Mouse (Mus musculus) neural tube, embryonic 15.5 days (tissue): Measurements from ENCODE around the gene Ptprg. TPM values are rescaled to one million over a fixed set of nuclear protein-coding genes. Genes with fewer than 3 reads are reported as not detected.
"Not testable (repeated sequence)": the region's sequence is repeated elsewhere in the genome, so short reads cannot be mapped to it uniquely, and the experiment has no call there.

Experiments used
- ATAC-seq: fragments of 200-750 bp; cut with Nextera tagmentation; 2 replicates; pipeline ENCODE4 v1.8.0; 2017; ENCODE audit warnings: mild to moderate bottlenecking, moderate TSS enrichment, moderate library complexity; ENCODE audit not compliant: low FRiP score
- H3K27ac ChIP-seq: fragments of 300-500 bp; sonication (generic); replicated peaks from 2 replicates; pipeline ENCODE4 v1.5.1; 2015; ENCODE audit warnings: mild to moderate bottlenecking, inconsistent platforms
- H3K27me3 ChIP-seq: fragments of 300-500 bp; sonication (generic); replicated peaks from 2 replicates; pipeline ENCODE4 v1.6.1; 2015; ENCODE audit warnings: inconsistent platforms
- H3K36me3 ChIP-seq: fragments of 300-500 bp; sonication (generic); 2 replicates; pipeline ENCODE4 v1.6.1; 2015; ENCODE audit warnings: inconsistent platforms
- H3K4me1 ChIP-seq: fragments of 300-500 bp; sonication (generic); 2 replicates; pipeline ENCODE4 v1.6.1; 2015; ENCODE audit warnings: inconsistent platforms
- H3K4me2 ChIP-seq: fragments of 300-500 bp; sonication (generic); 2 replicates; pipeline ENCODE4 v1.6.1; 2015; ENCODE audit warnings: inconsistent platforms, mild to moderate bottlenecking, moderate library complexity
- H3K4me3 ChIP-seq: fragments of 300-500 bp; sonication (generic); replicated peaks from 2 replicates; pipeline ENCODE4 v1.5.1; 2015; ENCODE audit warnings: mild to moderate bottlenecking, inconsistent platforms
- H3K9ac ChIP-seq: fragments of 300-500 bp; sonication (generic); replicated peaks from 2 replicates; pipeline ENCODE4 v1.6.1; 2015; ENCODE audit warnings: mild to moderate bottlenecking, inconsistent platforms
- H3K9me3 ChIP-seq: fragments of 300-500 bp; sonication (generic); replicated peaks from 2 replicates; pipeline ENCODE4 v1.6.1; 2016; ENCODE audit warnings: inconsistent platforms
- WGBS: fragments of 180-500 bp; shearing (Covaris S2); methylation state at CpG from one replicate; pipeline ENCODE4 v1.1.7; 2015; ENCODE audit warnings: mixed read lengths; 5-methylcytosine and 5-hydroxymethylcytosine counted together
- polyA plus RNA-seq: library from polyadenylated mRNA; unstranded; fragments of >200 nt; fragmentation: Nextera tagmentation; extraction: Ambion mirVana; gene quantifications from 2 replicates; pipeline ENCODE4 v1.2.1, GENCODE M21; 2015

The Ptprg gene
- polyA plus RNA-seq, 1 experiment from 2014 or later: 40.4 TPM

- WGBS: 65% methylated on average over 4 of the region's 4 CpGs
- not testable (repeated sequence) for ATAC-seq, H3K4me1 ChIP-seq, H3K27me3 ChIP-seq, H3K4me2 ChIP-seq, H3K9me3 ChIP-seq, H3K9ac ChIP-seq, H3K27ac ChIP-seq, H3K4me3 ChIP-seq, H3K36me3 ChIP-seq
Measured at GRCm38 (mm10) chr14:11814811-11815210, 261.5 kb downstream of the Ptprg start.

DNA sequence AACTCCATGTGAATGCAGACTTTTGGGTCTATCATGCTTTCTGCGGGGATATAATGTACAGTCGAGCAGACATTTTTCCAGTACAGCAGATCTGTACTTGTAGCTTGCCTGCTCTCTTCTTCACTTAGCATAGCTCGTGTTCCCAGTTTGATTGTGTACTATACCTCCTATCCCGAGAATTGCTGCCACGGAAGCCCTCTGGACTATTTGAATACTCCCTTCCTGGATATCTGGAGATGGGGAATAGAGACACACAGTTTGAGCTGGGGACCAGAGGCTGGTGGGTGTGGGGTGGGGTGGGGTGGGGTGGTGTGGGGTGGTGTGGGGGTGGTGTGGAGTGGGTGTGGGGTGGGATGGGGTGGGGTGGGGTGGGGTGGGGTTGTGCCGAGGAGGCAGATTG lies 263.9 kb downstream of the Ptprg start:
- Histone ChIP-seq H3K27me3 (no peaks in the 10 kb centered on the region), H3K27ac (no peak overlapping the region), H3K9me3 (no peaks in the 10 kb centered on the region), H3K4me3 (no peak overlapping the region), H3K4me2 (no peak overlapping the region), H3K36me3 (no peaks in the 10 kb centered on the region), H3K4me1 (no peaks in the 10 kb centered on the region), H3K9ac (no peak overlapping the region)
- 89% methylated on average over 6 of the region's 6 CpGs for WGBS
- ATAC-seq: no peak

DNA sequence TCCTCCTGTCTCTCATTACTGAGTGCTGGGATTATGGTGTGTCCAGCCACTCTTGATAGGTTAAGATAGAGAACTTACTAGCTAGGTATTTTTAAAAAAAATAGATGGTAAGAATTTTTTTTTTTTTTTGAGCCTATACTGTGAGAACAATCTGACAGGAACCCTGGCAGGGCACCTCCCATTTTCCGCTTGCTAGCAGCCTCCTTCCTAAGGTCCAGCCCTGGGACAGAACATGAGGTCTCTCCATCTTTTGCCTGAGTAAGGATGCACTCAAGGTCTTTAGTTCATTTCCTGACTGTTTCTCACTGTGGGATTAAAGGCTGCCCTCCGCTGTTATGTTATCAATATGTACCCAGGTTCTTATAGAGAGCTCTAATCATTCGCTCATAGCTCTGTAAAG lies 264.7 kb downstream of the Ptprg start:
- H3K4me1 ChIP-seq: peaks cover 4% of the 10 kb centered on the region
- WGBS: 81% methylated on average over 3 of the region's 3 CpGs

DNA sequence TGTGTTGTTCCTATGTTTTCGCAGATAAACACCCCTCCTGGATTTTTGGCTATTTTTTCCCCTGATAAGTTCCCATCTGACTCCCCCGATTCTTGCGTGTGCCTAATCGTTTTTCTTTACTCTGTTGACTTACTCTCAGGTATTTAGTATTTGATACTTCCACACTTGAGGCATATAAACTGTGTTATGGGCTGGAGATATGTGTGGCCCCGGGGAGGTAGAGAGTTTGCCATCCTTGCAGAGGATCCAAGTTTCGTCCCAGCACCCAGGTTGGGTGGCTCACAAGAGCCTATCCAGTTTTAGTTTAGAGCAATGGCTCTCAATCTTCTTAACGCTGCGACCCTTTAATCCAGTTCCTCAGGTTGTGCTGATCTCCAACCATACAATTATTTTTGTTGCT lies 265.4 kb downstream of the Ptprg start:
- ATAC-seq: no peak
- Histone ChIP-seq H3K9me3 (no peaks in the 10 kb centered on the region), H3K4me2 (no peak overlapping the region), H3K4me3 (no peak overlapping the region), H3K27ac (no peak overlapping the region), H3K4me1 (peaks cover 11% of the 10 kb centered on the region), H3K27me3 (no peaks in the 10 kb centered on the region), H3K36me3 (no peaks in the 10 kb centered on the region), H3K9ac (no peak overlapping the region)
- WGBS: 93% methylated on average over 8 of the region's 8 CpGs

More for the DNA sequence above, 264.7 kb downstream of the Ptprg start:
- Histone ChIP-seq H3K4me2 (no peak overlapping the region), H3K9me3 (no peaks in the 10 kb centered on the region), H3K9ac (no peak overlapping the region), H3K36me3 (no peaks in the 10 kb centered on the region), H3K27me3 (no peaks in the 10 kb centered on the region), H3K4me3 (no peak overlapping the region), H3K27ac (no peak overlapping the region)
- no peak for ATAC-seq

DNA sequence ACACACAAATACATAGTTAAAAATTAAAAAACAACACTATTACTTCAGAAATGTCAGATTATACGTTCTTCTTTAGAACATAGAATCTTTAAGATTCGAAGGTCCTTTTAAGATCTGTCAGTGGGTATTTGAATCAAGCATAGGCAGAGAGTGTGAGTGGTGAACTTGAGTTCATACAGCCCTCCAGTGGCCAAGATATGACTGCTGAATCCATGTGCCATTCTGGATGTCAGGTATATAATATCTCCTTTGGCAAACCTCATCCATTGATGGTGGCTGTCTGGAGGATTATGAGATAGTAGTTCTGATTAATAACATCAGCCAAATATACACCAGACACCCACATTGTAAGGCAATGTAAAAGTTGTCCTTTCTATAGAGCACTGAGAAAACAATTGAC lies 266.0 kb downstream of the Ptprg start:
- Histone ChIP-seq H3K9me3 (no peaks in the 10 kb centered on the region), H3K4me1 (peaks cover 15% of the 10 kb centered on the region), H3K4me3 (no peak overlapping the region), H3K27ac (no peak overlapping the region), H3K9ac (no peak overlapping the region), H3K36me3 (no peaks in the 10 kb centered on the region), H3K4me2 (no peak overlapping the region), H3K27me3 (no peaks in the 10 kb centered on the region)
- no peak for ATAC-seq
- 83% methylated on average over 2 of the region's 2 CpGs for WGBS

DNA sequence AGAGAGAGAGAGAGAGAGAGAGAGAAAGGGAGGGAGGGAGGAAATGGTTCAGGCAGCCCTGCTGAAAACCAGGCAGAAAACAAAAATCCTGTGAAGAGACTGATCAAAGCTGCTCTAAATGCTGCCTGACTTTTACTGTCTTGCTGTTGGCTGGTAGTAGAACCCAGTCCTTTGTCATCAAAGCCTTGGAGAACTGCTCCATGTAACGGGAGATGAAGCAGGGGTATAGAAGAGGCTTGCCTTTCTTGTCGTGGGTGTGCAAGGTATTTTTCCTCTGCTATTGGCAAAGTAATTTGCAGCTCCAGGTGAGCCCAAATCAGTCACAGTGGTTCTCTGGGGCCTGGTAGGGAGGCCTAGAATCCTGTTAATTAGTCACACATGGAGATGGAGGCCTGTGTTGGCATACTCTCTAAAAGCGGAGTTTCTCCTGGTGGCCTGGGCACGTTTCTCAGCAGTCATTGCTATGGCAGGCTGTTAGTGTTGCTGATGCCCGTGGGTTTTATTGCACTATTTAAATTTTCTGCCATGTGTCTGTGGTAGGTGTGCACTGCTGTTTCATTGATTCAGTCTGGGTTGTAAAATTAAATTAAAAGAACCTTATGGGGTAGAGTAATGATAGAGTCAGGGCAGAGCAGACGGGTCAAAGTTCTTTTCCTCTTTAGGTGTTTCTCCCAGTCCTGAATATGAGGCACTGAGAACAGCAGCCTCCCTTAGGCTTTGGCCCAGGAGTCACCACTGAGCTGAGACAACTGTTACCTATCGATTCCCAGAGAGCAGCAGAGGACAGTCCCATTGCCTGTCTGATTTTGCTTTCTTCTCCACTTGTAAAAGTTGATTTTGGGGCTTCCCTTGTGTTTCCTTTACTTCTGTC lies 269.7 kb downstream of the Ptprg start:
- WGBS: 34% methylated on average over 7 of the region's 7 CpGs
- Histone ChIP-seq H3K27ac (peak overlapping the region; percentile 62), H3K4me2 (no peak overlapping the region), H3K4me3 (no peak overlapping the region), H3K9me3 (no peaks in the 10 kb centered on the region), H3K27me3 (no peaks in the 10 kb centered on the region), H3K9ac (no peak overlapping the region), H3K4me1 (peaks cover 27% of the 10 kb centered on the region), H3K36me3 (no peaks in the 10 kb centered on the region)
- peak; percentile 60; the same call in 1 of the 2 replicates for ATAC-seq

- peak; percentile 29; the same call in 1 of the 2 replicates for ATAC-seq
- Histone ChIP-seq H3K27ac (no peak overlapping the region), H3K27me3 (no peaks in the 10 kb centered on the region), H3K4me2 (no peak overlapping the region), H3K36me3 (no peaks in the 10 kb centered on the region), H3K4me1 (peaks cover 29% of the 10 kb centered on the region), H3K9ac (no peak overlapping the region), H3K4me3 (no peak overlapping the region), H3K9me3 (no peaks in the 10 kb centered on the region)
- WGBS: 73% methylated on average over 6 of the region's 6 CpGs
Measured at GRCm38 (mm10) chr14:11823701-11824095, 270.4 kb downstream of the Ptprg start.

GRCm38 (mm10) chr14:11824915-11825314 lies 271.6 kb downstream of the Ptprg start:
- H3K9me3 ChIP-seq: no peaks in the 10 kb centered on the region
- no peak overlapping the region for H3K9ac ChIP-seq
- H3K4me3 ChIP-seq: no peak overlapping the region
- H3K27ac ChIP-seq: no peak overlapping the region
- H3K27me3 ChIP-seq: no peaks in the 10 kb centered on the region
- peaks cover 29% of the 10 kb centered on the region for H3K4me1 ChIP-seq
- no peak for ATAC-seq
- H3K36me3 ChIP-seq: no peaks in the 10 kb centered on the region
- H3K4me2 ChIP-seq: no peak overlapping the region
- 41% methylated on average over 8 of the region's 8 CpGs for WGBS

DNA sequence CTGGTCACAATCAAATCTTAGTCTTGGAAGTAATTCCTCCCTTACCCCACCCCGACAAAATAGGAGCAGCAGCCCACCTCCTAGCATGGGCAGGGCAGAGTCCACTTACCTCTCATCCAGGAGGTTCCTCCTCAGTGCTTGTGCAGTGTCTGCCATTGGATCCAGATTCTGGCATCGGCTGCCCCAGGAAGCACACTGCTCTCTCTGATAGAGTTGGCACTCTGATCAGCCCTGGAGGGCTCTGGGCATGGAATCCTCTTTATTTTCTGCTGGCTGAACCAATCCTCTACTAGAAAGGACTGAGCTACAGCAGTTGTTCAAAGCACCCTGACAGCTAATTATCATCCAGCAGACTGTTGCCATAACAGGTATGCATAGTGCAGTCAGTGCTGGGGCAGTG lies 272.2 kb downstream of the Ptprg start:
- no peak for ATAC-seq
- Histone ChIP-seq H3K27ac (no peak overlapping the region), H3K4me3 (no peak overlapping the region), H3K4me1 (peaks cover 29% of the 10 kb centered on the region), H3K9me3 (no peaks in the 10 kb centered on the region), H3K27me3 (no peaks in the 10 kb centered on the region), H3K9ac (no peak overlapping the region), H3K36me3 (no peaks in the 10 kb centered on the region), H3K4me2 (no peak overlapping the region)
- WGBS: 83% methylated on average over 2 of the region's 2 CpGs

GRCm38 (mm10) chr14:11828086-11828485 lies 274.8 kb downstream of the Ptprg start:
- Histone ChIP-seq H3K9me3 (no peaks in the 10 kb centered on the region), H3K4me2 (no peak overlapping the region), H3K27me3 (no peaks in the 10 kb centered on the region), H3K4me3 (no peak overlapping the region), H3K4me1 (peaks cover 24% of the 10 kb centered on the region), H3K27ac (no peak overlapping the region), H3K36me3 (no peaks in the 10 kb centered on the region), H3K9ac (no peak overlapping the region)
- WGBS: 44% methylated on average over 4 of the region's 4 CpGs
- no peak for ATAC-seq

DNA sequence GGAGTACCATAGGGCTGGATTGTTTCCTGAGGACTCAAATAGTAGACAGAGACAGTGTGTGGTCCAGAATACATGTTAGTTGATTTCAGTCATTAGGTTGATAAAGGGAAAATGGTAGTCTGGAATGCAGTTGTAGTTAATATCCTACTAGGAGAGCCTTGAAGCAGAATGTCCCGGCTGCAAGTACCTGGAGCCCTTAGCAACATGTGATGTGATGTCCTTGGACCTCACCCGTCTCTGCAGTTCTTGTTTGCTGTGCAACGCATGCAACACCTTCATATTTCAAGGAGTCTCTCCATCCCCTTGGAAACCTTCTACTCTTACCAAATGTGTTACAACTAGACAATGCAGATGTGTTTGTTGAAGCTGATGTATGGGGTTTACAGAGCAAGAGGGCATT lies 280.3 kb downstream of the Ptprg start:
- no peak for ATAC-seq
- Histone ChIP-seq H3K36me3 (no peaks in the 10 kb centered on the region), H3K4me2 (no peak overlapping the region), H3K9ac (no peak overlapping the region), H3K4me3 (no peak overlapping the region), H3K9me3 (no peaks in the 10 kb centered on the region), H3K27ac (no peak overlapping the region), H3K27me3 (no peaks in the 10 kb centered on the region), H3K4me1 (no peaks in the 10 kb centered on the region)
- WGBS: 96% methylated on average over 3 of the region's 3 CpGs

GRCm38 (mm10) chr14:11835706-11836445 lies 282.5 kb downstream of the Ptprg start:
- WGBS: 81% methylated on average over 12 of the region's 12 CpGs
- ATAC-seq: no peak
- no peaks in the 10 kb centered on the region for H3K36me3 ChIP-seq

More at GRCm38 (mm10) chr14:11835706-11836445, 282.5 kb downstream of the Ptprg start:
- H3K9ac ChIP-seq: no peak overlapping the region
- H3K4me1 ChIP-seq: no peaks in the 10 kb centered on the region
- H3K4me3 ChIP-seq: no peak overlapping the region
- H3K9me3 ChIP-seq: no peaks in the 10 kb centered on the region
- H3K27ac ChIP-seq: no peak overlapping the region
- no peaks in the 10 kb centered on the region for H3K27me3 ChIP-seq
- no peak overlapping the region for H3K4me2 ChIP-seq
